Mouse (Mus musculus) lung, embryonic 15.5 days (tissue): ENCODE results near the gene Lcn9. TPM values are rescaled to one million over a fixed set of nuclear protein-coding genes. Genes with fewer than 3 reads are reported as not detected.
"Not testable (repeated sequence)": the region's sequence is repeated elsewhere in the genome, so short reads cannot be mapped to it uniquely, and the experiment has no call there.

Experiments used
- ATAC-seq: fragments of 200-750 bp; cut with Nextera tagmentation; 2 replicates; pipeline ENCODE4 v1.8.0; 2017; ENCODE audit warnings: moderate number of reproducible peaks, borderline replicate concordance; ENCODE audit not compliant: low FRiP score, low TSS enrichment; ENCODE audit errors: extremely low read depth
- H3K27ac ChIP-seq: fragments of 300-500 bp; sonication (generic); 2 replicates; pipeline ENCODE4 v1.5.1; 2015; ENCODE audit warnings: moderate library complexity, mild to moderate bottlenecking, inconsistent platforms
- H3K27me3 ChIP-seq: fragments of 300-500 bp; sonication (generic); 2 replicates; pipeline ENCODE4 v1.6.1; 2015; ENCODE audit warnings: inconsistent platforms
- H3K36me3 ChIP-seq: fragments of 300-500 bp; sonication (generic); 2 replicates; pipeline ENCODE4 v1.6.1; 2015; ENCODE audit warnings: inconsistent platforms
- H3K4me1 ChIP-seq: fragments of 300-500 bp; sonication (generic); 2 replicates; pipeline ENCODE4 v1.6.1; 2015; ENCODE audit warnings: inconsistent platforms
- H3K4me2 ChIP-seq: fragments of 300-500 bp; sonication (generic); 2 replicates; pipeline ENCODE4 v1.6.1; 2015; ENCODE audit warnings: inconsistent platforms, mild to moderate bottlenecking, moderate library complexity
- H3K4me3 ChIP-seq: fragments of 300-500 bp; sonication (generic); 2 replicates; pipeline ENCODE4 v1.5.1; 2015; ENCODE audit warnings: mild to moderate bottlenecking, inconsistent platforms
- H3K9ac ChIP-seq: fragments of 300-500 bp; sonication (generic); 2 replicates; pipeline ENCODE4 v1.6.1; 2015; ENCODE audit warnings: inconsistent platforms
- H3K9me3 ChIP-seq: fragments of 300-500 bp; sonication (generic); 2 replicates; pipeline ENCODE4 v1.6.1; 2016; ENCODE audit warnings: inconsistent platforms
- WGBS: fragments of 180-500 bp; shearing (Covaris S2); methylation state at CpG from one replicate; pipeline ENCODE4 v1.1.7; 2015; 5-methylcytosine and 5-hydroxymethylcytosine counted together
- polyA plus RNA-seq: library from polyadenylated mRNA; unstranded; fragments of >200 nt; fragmentation: Nextera tagmentation; extraction: Ambion mirVana; gene quantifications from 2 replicates; pipeline ENCODE4 v1.2.1, GENCODE M21; 2015

Lcn9 gene
- polyA plus RNA-seq, 1 experiment from 2014 or later = not detected

DNA sequence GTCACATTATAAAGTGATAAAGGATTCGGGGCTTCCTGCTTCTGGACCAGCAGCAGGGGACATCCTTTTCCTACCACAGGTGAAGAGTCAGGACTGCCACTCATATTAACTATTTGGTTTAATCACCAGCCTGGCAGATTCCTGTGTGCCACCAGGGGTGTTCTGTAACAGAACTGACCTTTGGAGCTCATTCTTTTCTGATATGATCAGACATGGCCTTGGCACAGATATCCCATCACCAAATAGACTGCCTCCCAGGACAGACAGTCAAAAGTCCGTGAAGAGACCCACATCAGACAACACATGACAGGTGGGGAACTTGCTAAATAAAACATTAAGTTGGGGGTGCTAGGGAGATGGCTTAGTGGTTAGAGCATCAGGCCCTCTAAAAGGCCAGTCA, 11.2 kb upstream of the Lcn9 start:
- Histone ChIP-seq H3K27me3 (no peaks in the 10 kb centered on the region), H3K36me3 (no peaks in the 10 kb centered on the region), H3K9ac (no peak overlapping the region), H3K4me2 (no peak overlapping the region), H3K9me3 (no peaks in the 10 kb centered on the region), H3K27ac (no peak overlapping the region), H3K4me1 (no peaks in the 10 kb centered on the region), H3K4me3 (no peak overlapping the region)
- WGBS = 61% methylated on average over 2 of the region's 2 CpGs
- ATAC-seq = no peak

DNA sequence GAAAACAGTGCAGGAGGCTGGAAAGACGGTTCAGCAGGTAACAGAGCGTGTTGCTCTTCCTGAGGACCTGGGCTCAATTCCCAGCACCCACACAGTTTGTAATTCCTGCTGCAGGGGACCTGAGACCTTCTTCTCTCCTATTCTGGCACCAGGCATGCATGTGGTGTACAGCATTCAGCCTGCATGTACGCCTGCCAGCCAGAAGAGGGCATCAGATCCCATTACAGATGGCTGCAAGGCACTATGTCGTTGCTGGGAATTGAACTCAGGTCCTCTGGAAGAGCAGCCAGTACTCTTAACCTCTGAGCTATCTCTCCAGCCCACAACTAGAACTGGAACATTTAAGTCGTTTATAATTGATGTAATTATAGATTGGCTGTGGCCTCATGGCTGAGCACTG, 9.6 kb upstream of the Lcn9 start:
- no peak overlapping the region for H3K4me2 ChIP-seq
- no peak overlapping the region for H3K9ac ChIP-seq
- WGBS = 72% methylated on average over 5 of the region's 5 CpGs
- no peaks in the 10 kb centered on the region for H3K27me3 ChIP-seq
- H3K36me3 ChIP-seq = no peaks in the 10 kb centered on the region
- no peaks in the 10 kb centered on the region for H3K9me3 ChIP-seq
- no peak for ATAC-seq
- H3K4me1 ChIP-seq = no peaks in the 10 kb centered on the region
- no peak overlapping the region for H3K27ac ChIP-seq
- no peak overlapping the region for H3K4me3 ChIP-seq

DNA sequence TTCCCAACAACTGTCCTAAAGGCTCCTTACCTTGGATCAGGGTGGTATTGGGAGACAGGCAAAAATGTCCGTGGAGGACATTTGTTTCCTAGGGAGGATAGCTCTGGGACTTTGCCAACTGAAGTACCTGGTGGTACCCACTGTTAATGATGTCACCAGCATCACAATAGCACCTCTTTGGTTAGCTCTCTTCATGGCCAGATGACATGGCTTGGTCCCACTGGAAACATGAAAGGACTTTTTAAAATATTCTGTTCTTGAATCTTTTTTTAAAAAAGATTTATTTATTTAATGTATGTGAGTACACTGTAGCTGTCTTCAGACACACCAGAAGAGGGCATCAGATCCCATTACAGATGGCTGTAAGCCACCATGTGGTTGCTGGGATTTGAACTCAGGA, 7.2 kb upstream of the Lcn9 start, which contains the start of gene Glt6d1:
Glt6d1 (minus strand) TSS at position 101 of the 400 bp plus-strand sequence.
- ATAC-seq, H3K9me3 ChIP-seq, H3K4me1 ChIP-seq, H3K4me3 ChIP-seq, H3K27me3 ChIP-seq, H3K4me2 ChIP-seq, H3K9ac ChIP-seq, H3K36me3 ChIP-seq, H3K27ac ChIP-seq: not testable (repeated sequence)
- WGBS = 62% methylated on average over 1 of the region's 1 CpGs

DNA sequence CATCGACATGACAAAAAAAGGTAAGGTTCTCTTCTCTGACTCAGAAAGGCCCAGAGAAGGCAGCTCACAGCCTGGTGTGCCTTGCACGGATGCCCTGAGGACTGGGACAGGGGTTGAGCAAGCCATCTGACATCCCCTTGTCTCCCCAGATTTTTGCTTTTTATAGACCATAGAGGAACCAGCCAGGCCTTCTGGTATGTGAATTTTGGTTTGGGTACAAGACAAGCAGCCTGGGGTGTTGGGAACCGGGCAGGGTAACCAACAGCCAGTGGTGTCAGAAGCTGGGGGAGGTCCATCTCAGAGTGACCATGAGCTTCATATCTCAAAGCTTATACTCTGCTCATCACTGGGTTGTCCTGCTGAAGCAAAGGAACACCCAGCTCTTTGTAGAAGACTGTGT, 1.8 kb downstream of the Lcn9 start:
- ATAC-seq = no peak
- no peak overlapping the region for H3K4me2 ChIP-seq
- no peaks in the 10 kb centered on the region for H3K9me3 ChIP-seq
- H3K9ac ChIP-seq = no peak overlapping the region
- H3K36me3 ChIP-seq = no peaks in the 10 kb centered on the region
- H3K27me3 ChIP-seq = no peaks in the 10 kb centered on the region
- WGBS = 84% methylated on average over 3 of the region's 3 CpGs
- H3K4me1 ChIP-seq = no peaks in the 10 kb centered on the region
- H3K4me3 ChIP-seq = no peak overlapping the region
- H3K27ac ChIP-seq = no peak overlapping the region

DNA sequence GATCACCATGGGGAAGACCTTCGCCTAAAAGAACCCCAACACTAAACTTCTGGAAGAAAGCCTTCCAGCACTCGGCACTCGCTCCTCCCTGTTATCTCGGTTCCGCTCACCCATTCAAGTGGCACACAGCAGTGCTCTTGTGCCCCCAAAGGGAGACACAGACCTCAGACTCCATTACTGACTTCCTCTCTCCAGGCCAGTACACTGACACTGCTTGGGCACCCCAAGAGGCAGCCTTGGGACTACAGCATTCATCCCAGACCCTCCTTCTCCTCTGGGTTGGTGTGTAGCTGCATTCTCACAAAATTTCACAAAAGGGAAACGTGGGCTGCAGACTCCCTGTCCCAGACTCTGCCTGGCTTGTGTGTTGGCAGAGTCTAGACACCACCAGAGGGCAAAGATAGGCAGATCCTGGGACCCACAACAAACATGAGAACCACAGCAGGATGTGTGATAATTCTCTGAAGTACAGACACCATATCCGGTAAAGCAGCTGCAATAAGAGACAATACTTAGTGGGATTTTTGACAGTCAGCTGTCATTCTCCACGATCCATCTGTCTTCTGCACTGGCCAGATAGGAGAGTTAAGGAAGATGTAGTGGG, 5.5 kb downstream of the Lcn9 start:
- ATAC-seq = no peak

DNA sequence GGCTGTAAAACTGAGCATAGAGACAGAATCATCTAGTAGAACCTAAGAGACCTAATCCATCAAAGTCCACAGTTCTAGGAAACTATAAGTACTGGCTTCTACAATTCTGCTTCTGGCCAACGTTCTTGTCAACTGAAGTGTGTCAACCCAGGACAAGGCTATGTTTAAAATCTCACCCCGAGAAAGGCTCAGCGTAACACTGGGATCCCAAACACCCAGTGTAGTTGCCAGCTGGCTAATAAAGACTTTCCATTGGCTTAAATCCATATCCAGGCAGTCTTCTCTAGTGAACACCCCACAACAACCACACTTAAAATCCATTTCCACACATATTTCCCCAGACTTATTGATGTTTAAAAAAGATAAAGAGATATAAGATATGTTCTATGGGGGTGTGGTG, 7.8 kb downstream of the Lcn9 start:
- ATAC-seq = no peak
- no peak overlapping the region for H3K27ac ChIP-seq
- H3K4me1 ChIP-seq = no peaks in the 10 kb centered on the region
- no peaks in the 10 kb centered on the region for H3K9me3 ChIP-seq
- H3K27me3 ChIP-seq = no peaks in the 10 kb centered on the region
- H3K4me3 ChIP-seq = no peak overlapping the region
- H3K4me2 ChIP-seq = no peak overlapping the region
- H3K36me3 ChIP-seq = no peaks in the 10 kb centered on the region
- H3K9ac ChIP-seq = no peak overlapping the region
- 67% methylated on average over 3 of the region's 3 CpGs for WGBS

More for the DNA sequence above, 5.5 kb downstream of the Lcn9 start:
- Histone ChIP-seq H3K27ac (no peak overlapping the region), H3K27me3 (no peaks in the 10 kb centered on the region), H3K4me1 (no peaks in the 10 kb centered on the region), H3K9me3 (no peaks in the 10 kb centered on the region), H3K4me3 (no peak overlapping the region), H3K4me2 (no peak overlapping the region), H3K36me3 (no peaks in the 10 kb centered on the region), H3K9ac (no peak overlapping the region)
- WGBS = 64% methylated on average over 8 of the region's 8 CpGs

DNA sequence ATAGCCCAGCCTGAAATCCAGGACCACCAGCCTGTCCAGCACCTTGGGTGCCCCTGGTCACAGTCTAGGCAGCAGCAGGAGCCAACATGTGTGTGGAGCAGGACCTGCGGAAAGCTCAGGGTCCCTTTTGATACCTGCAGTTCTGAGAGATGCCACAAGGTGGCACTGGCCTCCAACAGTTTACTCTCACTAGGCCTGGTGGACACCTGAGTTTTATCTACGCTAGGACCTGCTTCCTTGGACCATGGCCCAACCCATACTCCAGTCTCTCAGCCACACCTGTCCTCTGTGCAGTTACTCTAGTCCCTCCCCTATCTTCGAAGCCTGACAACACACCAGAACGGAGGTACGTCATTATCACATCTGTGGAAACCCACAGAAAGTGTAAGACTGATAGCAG, 13.3 kb downstream of the Lcn9 start:
- ATAC-seq = peak; percentile 55; the same call in 1 of the 2 replicates
- Histone ChIP-seq H3K27ac (no peak overlapping the region), H3K36me3 (no peaks in the 10 kb centered on the region), H3K27me3 (no peaks in the 10 kb centered on the region), H3K4me1 (no peaks in the 10 kb centered on the region), H3K9ac (no peak overlapping the region), H3K9me3 (no peaks in the 10 kb centered on the region), H3K4me3 (no peak overlapping the region), H3K4me2 (no peak overlapping the region)
- 41% methylated on average over 5 of the region's 5 CpGs for WGBS

DNA sequence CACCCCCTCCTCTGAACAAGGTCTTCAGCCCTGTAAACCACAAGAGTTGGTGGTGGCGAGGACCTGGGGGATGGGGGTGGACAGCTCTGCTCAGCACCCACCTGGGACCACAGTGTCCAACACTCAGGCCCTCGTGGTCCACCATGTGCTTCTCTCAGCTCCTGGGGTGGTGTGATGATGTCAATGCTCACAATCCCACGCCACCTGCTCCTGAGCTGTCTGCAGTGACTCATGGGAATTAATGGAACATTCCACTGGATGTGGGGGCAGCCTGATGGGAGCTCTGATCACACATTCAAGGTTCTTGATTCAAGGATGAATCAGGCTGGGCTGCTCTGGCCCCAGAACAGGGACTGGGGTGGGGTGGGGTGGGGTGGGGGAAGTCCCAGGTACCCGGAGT, 19.2 kb downstream of the Lcn9 start:
- no peaks in the 10 kb centered on the region for H3K36me3 ChIP-seq
- H3K27ac ChIP-seq = no peak overlapping the region
- no peak overlapping the region for H3K9ac ChIP-seq
- ATAC-seq = no peak
- H3K4me3 ChIP-seq = no peak overlapping the region
- H3K9me3 ChIP-seq = no peaks in the 10 kb centered on the region
- 39% methylated on average over 4 of the region's 4 CpGs for WGBS
- no peak overlapping the region for H3K4me2 ChIP-seq
- H3K4me1 ChIP-seq = no peaks in the 10 kb centered on the region
- H3K27me3 ChIP-seq = no peaks in the 10 kb centered on the region

DNA sequence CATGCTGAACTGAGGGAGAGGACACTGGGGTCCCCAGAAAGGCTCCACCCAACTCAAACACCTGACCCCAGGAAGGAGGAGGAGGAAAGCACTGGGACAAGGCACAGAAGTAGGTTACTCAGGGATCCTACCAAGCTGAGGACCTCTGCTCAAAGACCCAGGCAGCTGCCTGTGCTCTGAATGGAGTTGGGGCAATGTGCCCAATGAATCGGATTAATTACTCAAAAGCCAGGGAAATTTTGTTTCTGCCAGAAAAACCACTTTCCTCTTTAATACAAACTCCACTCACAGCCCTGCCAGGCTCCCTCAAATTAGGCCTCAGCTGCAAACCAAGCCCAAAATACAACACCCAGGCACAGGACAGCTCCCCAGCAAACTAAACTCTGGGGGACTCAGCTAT, 19.8 kb downstream of the Lcn9 start:
- 62% methylated on average over 1 of the region's 1 CpGs for WGBS

DNA sequence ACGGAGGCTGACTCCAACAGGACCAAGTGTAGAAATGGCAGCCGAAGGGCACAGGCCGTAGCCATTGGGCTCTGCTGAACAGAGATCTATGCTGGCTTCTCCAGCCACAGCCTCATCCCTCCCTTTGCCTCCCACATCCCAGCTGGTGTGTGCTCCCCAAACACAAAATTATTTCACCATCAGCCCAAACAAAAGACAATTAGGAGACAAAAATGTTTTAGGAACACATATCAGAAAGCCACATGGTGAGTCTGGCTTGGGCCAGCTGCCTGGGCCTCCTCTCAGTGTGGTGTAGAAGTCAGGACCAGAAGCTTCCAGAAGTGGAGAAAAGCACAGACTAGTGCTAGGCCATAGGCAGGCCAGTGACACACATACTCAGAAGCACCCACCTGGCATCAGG, 21.1 kb downstream of the Lcn9 start:
- no peaks in the 10 kb centered on the region for H3K4me1 ChIP-seq
- H3K9ac ChIP-seq = no peak overlapping the region
- no peak overlapping the region for H3K4me3 ChIP-seq
- ATAC-seq = no peak
- no peak overlapping the region for H3K27ac ChIP-seq
- H3K9me3 ChIP-seq = no peaks in the 10 kb centered on the region
- H3K4me2 ChIP-seq = no peak overlapping the region
- 82% methylated on average over 3 of the region's 3 CpGs for WGBS
- H3K36me3 ChIP-seq = no peaks in the 10 kb centered on the region
- H3K27me3 ChIP-seq = no peaks in the 10 kb centered on the region

More for the DNA sequence above, 19.8 kb downstream of the Lcn9 start:
- Histone ChIP-seq H3K4me1 (no peaks in the 10 kb centered on the region), H3K27ac (no peak overlapping the region), H3K9ac (no peak overlapping the region), H3K4me2 (no peak overlapping the region), H3K36me3 (no peaks in the 10 kb centered on the region), H3K4me3 (no peak overlapping the region), H3K27me3 (no peaks in the 10 kb centered on the region), H3K9me3 (no peaks in the 10 kb centered on the region)
- ATAC-seq = no peak

DNA sequence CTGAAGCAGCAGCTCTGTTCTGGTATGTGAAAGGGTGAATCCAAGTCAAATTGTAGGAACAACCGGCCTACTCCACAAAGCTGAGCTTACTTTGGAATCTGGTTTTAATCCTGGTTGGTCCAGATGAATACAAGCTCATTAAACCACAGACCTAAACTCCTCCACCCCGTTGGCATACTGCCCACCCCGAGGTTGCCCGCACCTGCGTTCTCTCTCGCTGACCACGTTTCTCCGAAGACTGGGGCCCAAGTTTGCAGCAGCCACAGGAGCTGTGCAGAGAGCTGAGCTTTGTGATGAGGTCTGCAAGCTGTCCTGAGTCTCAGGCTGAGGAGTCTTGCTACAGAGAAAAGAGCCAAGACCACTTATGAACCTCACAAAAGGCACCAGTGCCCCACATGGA, 23.6 kb downstream of the Lcn9 start:
- Histone ChIP-seq H3K4me3 (no peak overlapping the region), H3K9me3 (no peaks in the 10 kb centered on the region), H3K4me2 (no peak overlapping the region), H3K9ac (no peak overlapping the region), H3K27me3 (no peaks in the 10 kb centered on the region), H3K36me3 (no peaks in the 10 kb centered on the region), H3K4me1 (no peaks in the 10 kb centered on the region), H3K27ac (no peak overlapping the region)
- 80% methylated on average over 8 of the region's 8 CpGs for WGBS
- no peak for ATAC-seq

DNA sequence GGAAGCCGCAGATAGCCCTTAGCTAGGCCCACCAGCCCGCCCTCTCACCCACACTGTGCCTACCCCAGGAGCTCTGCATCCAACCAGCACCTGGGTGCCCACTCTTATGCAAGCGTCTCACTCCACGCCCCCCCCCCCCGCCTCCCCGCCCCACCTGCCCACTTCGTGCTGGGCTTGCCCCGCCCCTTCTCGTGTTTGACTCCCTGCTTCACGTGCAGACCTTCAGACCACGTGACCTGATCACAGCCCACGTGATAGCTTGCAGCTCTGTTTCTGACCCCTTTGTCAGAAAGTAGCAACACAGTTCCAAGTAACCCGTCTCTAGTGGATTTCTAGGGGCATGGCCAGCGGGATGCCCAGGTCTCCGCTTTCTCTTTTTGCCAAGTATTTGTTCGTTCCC, 24.3 kb downstream of the Lcn9 start, which contains the start of gene Sohlh1:
Sohlh1 (minus strand) TSS at position 23 of the 400 bp plus-strand sequence.
- no peaks in the 10 kb centered on the region for H3K36me3 ChIP-seq
- H3K9me3 ChIP-seq = no peaks in the 10 kb centered on the region
- no peaks in the 10 kb centered on the region for H3K4me1 ChIP-seq
- H3K27ac ChIP-seq = no peak within 1 kb of the TSS
- no peak within 1 kb of the TSS for H3K4me2 ChIP-seq
- 77% methylated on average over 15 of the region's 16 CpGs for WGBS
- no peak within 1 kb of the TSS for H3K9ac ChIP-seq
- ATAC-seq = no peak
- H3K27me3 ChIP-seq = no peaks in the 10 kb centered on the region
- no peak within 1 kb of the TSS for H3K4me3 ChIP-seq

DNA sequence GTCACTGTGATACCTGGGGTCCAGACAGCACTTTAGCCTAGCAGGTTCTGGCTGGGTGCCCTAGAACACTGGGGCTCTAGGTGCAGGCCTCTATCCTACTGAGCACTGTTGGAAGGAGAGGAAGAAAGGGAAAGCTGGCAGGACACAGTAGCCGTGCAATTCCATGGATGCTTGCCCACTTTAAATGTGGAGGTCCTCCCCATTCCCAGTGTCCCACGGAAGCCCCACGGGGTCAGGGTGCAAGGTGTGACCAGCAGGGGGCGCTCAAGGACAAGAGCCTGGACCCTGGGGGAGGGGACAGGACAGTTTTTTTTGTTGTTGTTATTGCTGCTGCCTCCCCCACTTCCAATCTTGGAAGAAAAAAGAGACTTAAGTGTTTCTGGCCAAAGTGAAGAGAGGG, 27.4 kb downstream of the Lcn9 start:
- H3K9ac ChIP-seq = no peak overlapping the region
- ATAC-seq = no peak
- H3K4me1 ChIP-seq = peaks cover 5% of the 10 kb centered on the region; the same call in 1 of the 2 replicates
- no peak overlapping the region for H3K4me2 ChIP-seq
- H3K27ac ChIP-seq = no peak overlapping the region
- H3K4me3 ChIP-seq = no peak overlapping the region
- no peaks in the 10 kb centered on the region for H3K27me3 ChIP-seq
- no peaks in the 10 kb centered on the region for H3K36me3 ChIP-seq
- H3K9me3 ChIP-seq = no peaks in the 10 kb centered on the region
- 15% methylated on average over 4 of the region's 4 CpGs for WGBS
